Mouse (Mus musculus) kidney, embryonic 16.5 days (tissue): ENCODE results near the gene Ralgds. TPM values are rescaled to one million over a fixed set of nuclear protein-coding genes. Genes with fewer than 3 reads are reported as not detected.
A peak's percentile ranks its signal among the peaks of the same experiment; 100 is the strongest.

ENCODE experiments used
- ATAC-seq: fragments of 200-750 bp; cut with Nextera tagmentation; 2 replicates; pipeline ENCODE4 v1.8.0; 2017; ENCODE audit warnings: moderate TSS enrichment; ENCODE audit not compliant: low FRiP score, low TSS enrichment
- H3K27ac ChIP-seq: fragments of 300-500 bp; sonication (generic); 2 replicates; pipeline ENCODE4 v1.5.1; 2014; ENCODE audit warnings: low read length
- H3K27me3 ChIP-seq: fragments of 300-500 bp; sonication (generic); 2 replicates; pipeline ENCODE4 v1.6.1; 2014; ENCODE audit warnings: low read length, control low read depth, mixed read lengths; ENCODE audit not compliant: insufficient read depth
- H3K36me3 ChIP-seq: fragments of 300-500 bp; sonication (generic); 2 replicates; pipeline ENCODE4 v1.6.1; 2014; ENCODE audit warnings: low read length, control low read depth, mixed read lengths; ENCODE audit not compliant: insufficient read depth
- H3K4me1 ChIP-seq: fragments of 300-500 bp; sonication (generic); 2 replicates; pipeline ENCODE4 v1.6.1; 2014; ENCODE audit warnings: low read length, control low read depth, mixed read lengths; ENCODE audit not compliant: insufficient read depth
- H3K4me2 ChIP-seq: fragments of 300-500 bp; sonication (generic); replicated peaks from 2 replicates; pipeline ENCODE4 v1.6.1; 2014; ENCODE audit warnings: low read depth, low read length
- H3K4me3 ChIP-seq: fragments of 300-500 bp; sonication (generic); 2 replicates; pipeline ENCODE4 v1.5.1; 2014; ENCODE audit warnings: mild to moderate bottlenecking, low read length
- H3K9ac ChIP-seq: fragments of 300-500 bp; sonication (generic); replicated peaks from 2 replicates; pipeline ENCODE4 v1.6.1; 2014; ENCODE audit warnings: low read length
- H3K9me3 ChIP-seq: fragments of 300-500 bp; sonication (generic); 2 replicates; pipeline ENCODE4 v1.6.1; 2016; ENCODE audit warnings: low read length, control low read depth
- WGBS: fragments of 180-500 bp; shearing (Covaris S2); extraction: QIAGEN DNeasy Blood & Tissue Kit; methylation state at CpG from one replicate; pipeline ENCODE4 v1.1.7; 2014; 5-methylcytosine and 5-hydroxymethylcytosine counted together
- polyA plus RNA-seq: library from polyadenylated mRNA; unstranded; fragments of >200 nt; fragmentation: Nextera tagmentation; extraction: Ambion mirVana; gene quantifications from 2 replicates; pipeline ENCODE4 v1.2.1, GENCODE M21; 2015

The Ralgds gene
- polyA plus RNA-seq, 1 experiment from 2014 or later: 28.7 TPM

DNA sequence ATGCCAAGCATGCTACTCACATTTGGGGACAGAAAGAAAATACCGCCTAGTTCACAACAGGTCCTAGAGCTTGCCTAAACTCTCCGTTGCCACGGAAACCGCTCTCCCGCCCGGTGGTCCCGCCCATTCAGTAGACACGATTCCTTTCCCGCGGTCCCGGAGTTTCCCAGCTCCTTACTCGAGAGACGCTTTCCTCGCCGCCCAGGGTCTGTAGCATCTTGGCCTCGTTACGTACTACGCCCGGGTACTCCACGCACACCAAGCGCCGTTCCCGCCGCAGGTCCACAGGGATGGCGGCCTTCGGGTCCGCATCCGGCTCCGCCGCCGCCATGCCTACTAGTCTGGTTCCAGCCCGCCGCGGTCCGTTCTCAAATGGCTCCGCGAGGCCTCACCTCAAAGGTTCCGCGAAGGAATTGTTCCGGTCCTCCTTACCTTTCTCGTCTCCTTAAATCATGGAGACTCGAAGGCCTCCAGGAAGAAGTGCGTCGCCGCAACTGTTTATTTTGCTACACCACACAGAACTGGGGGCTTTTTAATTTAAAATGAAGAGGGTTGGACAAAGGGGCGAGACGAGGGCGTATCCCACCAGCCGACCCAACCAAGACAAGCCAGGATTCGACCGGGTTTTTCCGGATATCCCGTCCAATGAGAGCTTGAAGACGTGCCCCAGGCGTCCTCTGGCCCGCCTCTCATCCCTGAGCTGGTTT, 69.9 kb downstream of the Ralgds start:
- H3K9ac ChIP-seq: peak overlapping the region; percentile 85
- H3K27me3 ChIP-seq: peaks cover 4% of the 10 kb centered on the region; the same call in 1 of the 2 replicates
- peak overlapping the region; percentile 84 for H3K4me3 ChIP-seq
- WGBS: under 1% methylated on average over 56 of the region's 56 CpGs
- peak overlapping the region; percentile 77 for H3K4me2 ChIP-seq
- peaks cover 15% of the 10 kb centered on the region for H3K36me3 ChIP-seq
- H3K9me3 ChIP-seq: no peaks in the 10 kb centered on the region
- ATAC-seq: peak; percentile 90
- H3K4me1 ChIP-seq: peaks cover 12% of the 10 kb centered on the region
- H3K27ac ChIP-seq: peak overlapping the region; percentile 89

DNA sequence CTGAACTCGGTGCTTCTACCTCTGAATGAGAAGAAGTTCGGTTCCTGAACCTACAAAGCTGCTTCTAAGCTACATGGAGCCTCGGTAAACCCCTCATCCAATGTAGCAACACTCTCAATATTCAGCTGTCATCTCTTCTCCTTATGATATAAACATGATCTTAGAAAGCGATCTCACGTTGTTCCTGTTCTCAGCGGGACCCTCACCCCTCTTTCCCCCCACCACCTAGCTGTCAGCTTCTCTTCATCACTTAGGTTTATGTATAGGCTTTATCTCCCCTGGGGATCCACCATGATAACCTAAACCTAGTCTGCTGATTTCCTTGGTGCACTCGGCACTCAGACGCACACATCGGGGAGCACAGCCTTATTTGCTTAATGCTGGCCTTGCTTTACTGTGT, 70.7 kb downstream of the Ralgds start, which contains the start of gene Gtf3c5:
Gtf3c5 (minus strand) TSS at position 101 of the 400 bp plus-strand sequence.
- Histone ChIP-seq H3K27me3 (peaks cover 4% of the 10 kb centered on the region; the same call in 1 of the 2 replicates), H3K27ac (peak within 1 kb of the TSS; percentile 89), H3K4me3 (peak within 1 kb of the TSS; percentile 84), H3K36me3 (peaks cover 7% of the 10 kb centered on the region), H3K4me1 (peaks cover 12% of the 10 kb centered on the region), H3K9me3 (no peaks in the 10 kb centered on the region), H3K9ac (peak within 1 kb of the TSS; percentile 85), H3K4me2 (peak within 1 kb of the TSS; percentile 77)
- ATAC-seq: no peak
- 78% methylated on average over 9 of the region's 9 CpGs for WGBS

DNA sequence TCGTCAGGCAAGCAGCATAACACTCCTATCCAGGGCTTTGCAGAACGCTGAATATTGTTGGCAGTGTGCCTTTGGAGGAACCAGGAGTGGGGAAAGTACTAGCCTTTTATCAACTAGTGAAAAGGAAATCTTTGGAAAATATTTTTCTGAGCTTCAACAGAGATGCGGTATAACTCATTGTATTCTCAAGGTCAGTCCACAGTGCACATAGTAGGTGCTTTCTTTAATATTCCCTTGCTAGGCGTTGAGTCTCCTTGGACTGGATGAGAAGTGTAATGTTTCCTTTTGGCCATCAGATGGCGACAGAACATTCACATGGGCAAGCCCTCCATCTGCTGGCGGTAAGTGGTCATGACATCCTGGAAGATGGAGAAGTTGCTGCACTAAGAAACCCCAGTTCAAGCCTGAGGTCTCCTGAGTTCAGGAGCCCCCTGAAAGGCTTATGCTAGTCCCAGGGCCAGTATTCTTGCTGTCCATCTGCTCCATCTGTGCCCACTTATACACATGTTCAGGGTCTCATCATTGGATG, 72.2 kb downstream of the Ralgds start:
- H3K4me3 ChIP-seq: no peak overlapping the region
- WGBS: 20% methylated on average over 6 of the region's 6 CpGs
- peaks cover 12% of the 10 kb centered on the region for H3K4me1 ChIP-seq
- no peak overlapping the region for H3K9ac ChIP-seq
- no peak overlapping the region for H3K4me2 ChIP-seq
- peaks cover 4% of the 10 kb centered on the region; the same call in 1 of the 2 replicates for H3K27me3 ChIP-seq
- no peak for ATAC-seq
- no peaks in the 10 kb centered on the region; the same call in 1 of the 2 replicates for H3K36me3 ChIP-seq
- no peaks in the 10 kb centered on the region for H3K9me3 ChIP-seq
- H3K27ac ChIP-seq: no peak overlapping the region

DNA sequence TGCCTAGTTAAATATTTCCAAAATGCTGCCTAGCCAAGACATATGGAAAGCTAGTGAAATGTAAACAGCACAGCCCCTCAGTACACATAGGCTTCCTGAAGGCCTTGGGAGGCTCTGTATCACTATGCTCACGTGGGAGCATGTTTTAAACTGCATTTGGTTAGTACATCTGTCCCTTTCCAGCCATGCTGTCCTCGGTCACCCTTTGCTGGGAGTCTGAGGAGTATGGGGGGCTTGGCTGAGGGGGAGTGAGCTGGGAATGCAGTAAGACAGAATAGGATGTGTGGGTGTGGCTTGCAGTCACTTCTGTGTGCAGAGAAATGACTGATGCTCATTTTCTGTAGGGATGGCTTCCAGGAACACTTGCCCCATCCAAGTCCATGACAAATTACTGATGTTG, 72.8 kb downstream of the Ralgds start:
- Histone ChIP-seq H3K9me3 (no peaks in the 10 kb centered on the region), H3K27me3 (peaks cover 4% of the 10 kb centered on the region; the same call in 1 of the 2 replicates), H3K36me3 (no peaks in the 10 kb centered on the region; the same call in 1 of the 2 replicates), H3K4me3 (no peak overlapping the region), H3K9ac (no peak overlapping the region), H3K4me1 (peaks cover 12% of the 10 kb centered on the region), H3K27ac (no peak overlapping the region), H3K4me2 (no peak overlapping the region)
- WGBS: 37% methylated on average over 2 of the region's 2 CpGs
- ATAC-seq: no peak

DNA sequence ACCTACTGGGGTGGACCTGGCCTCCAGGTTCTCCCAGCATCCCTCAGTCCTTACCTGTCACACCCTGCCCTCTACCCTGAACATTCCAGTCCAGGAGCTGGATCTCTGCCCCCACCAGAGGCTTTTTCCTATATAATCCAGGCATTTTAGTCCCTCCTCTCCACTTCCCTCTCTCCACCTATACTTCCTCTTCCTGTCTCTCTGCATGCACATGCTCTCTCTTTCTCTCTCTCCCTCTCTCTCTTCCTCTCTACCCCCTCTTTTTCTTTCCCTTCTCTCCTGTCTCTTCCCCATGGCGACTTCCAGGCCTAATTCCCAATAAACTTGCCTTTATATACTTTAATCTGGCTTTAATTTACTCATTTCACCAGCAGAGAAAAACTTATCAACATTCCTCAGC, 75.6 kb downstream of the Ralgds start:
- 45% methylated on average over 1 of the region's 1 CpGs for WGBS
- Histone ChIP-seq H3K9ac (no peak overlapping the region), H3K4me3 (no peak overlapping the region), H3K27me3 (peaks cover 4% of the 10 kb centered on the region; the same call in 1 of the 2 replicates), H3K36me3 (no peaks in the 10 kb centered on the region), H3K4me1 (peaks cover under 1% of the 10 kb centered on the region; the same call in 1 of the 2 replicates), H3K9me3 (no peaks in the 10 kb centered on the region), H3K4me2 (no peak overlapping the region), H3K27ac (no peak overlapping the region)
- ATAC-seq: no peak

DNA sequence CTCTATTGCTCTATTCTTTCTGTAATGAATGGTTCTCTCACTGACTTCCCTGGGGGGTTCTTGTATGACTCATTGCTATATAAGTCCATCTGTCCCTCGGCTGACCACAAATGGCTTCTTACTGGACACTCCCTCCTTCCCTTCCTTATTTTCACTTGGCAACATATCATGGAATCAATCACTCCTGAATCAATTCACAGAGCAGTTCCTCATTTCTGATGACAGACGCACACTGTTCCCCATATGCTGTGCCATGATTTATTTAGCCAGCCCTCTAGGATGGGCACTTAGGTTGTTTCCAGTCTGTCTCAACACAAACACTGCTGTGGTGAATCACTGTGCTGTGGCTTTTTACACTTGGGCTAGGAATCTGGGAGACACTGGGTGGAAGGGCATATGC, 78.6 kb downstream of the Ralgds start:
- Histone ChIP-seq H3K9ac (no peak overlapping the region), H3K4me1 (no peaks in the 10 kb centered on the region), H3K36me3 (no peaks in the 10 kb centered on the region), H3K9me3 (no peaks in the 10 kb centered on the region), H3K4me3 (no peak overlapping the region), H3K4me2 (no peak overlapping the region), H3K27me3 (peaks cover 3% of the 10 kb centered on the region; the same call in 1 of the 2 replicates), H3K27ac (no peak overlapping the region)
- 70% methylated on average over 2 of the region's 2 CpGs for WGBS
- ATAC-seq: no peak

DNA sequence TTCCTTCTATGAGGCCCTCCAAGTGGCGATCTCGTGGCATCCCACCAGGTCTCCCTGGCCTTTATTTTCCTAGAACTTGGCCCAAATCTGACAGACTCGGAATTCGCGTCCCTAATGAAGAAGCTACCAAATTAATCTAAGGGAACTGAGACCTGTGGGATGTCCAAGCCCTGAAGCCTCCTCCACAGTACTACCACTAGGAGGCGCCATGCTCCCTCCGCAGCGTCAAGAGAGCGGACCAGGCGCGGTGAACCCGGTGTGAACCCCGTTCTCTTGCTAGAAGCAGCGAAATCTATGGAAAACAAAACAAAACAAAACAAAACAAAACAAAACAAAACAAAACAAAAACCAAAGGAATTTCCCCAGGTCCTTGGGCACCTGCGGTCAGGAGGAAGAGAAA, 79.9 kb downstream of the Ralgds start:
- 6% methylated on average over 15 of the region's 15 CpGs for WGBS
- no peak overlapping the region for H3K27ac ChIP-seq
- ATAC-seq: no peak
- 0 out of 2 replicates have a peak, but pooled peaks cover 2% of the 10 kb centered on the region for H3K9me3 ChIP-seq
- H3K4me2 ChIP-seq: no peak overlapping the region; the same call in 1 of the 2 replicates
- H3K36me3 ChIP-seq: no peaks in the 10 kb centered on the region
- no peak overlapping the region for H3K4me3 ChIP-seq
- H3K9ac ChIP-seq: no peak overlapping the region
- H3K4me1 ChIP-seq: no peaks in the 10 kb centered on the region
- no peaks in the 10 kb centered on the region for H3K27me3 ChIP-seq

DNA sequence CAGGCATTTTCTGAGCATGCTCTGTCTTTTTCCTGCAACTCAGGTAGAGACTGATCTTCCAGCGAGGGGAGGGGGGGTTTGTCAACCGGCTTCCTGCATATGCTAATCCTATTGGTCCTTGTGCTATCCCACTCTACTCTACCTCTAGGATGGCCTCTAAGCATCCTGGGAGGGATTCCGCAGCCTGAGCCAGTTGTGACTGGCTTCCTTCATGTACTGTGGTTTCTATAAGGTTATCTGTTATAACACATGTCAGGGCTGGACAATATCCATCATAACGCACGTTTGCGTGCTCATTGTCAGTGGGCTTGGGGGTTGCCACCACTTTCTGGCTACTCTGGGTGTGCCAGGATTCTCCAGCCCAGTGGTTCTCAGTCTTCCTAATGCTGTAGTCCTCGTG, 83.1 kb downstream of the Ralgds start:
- Histone ChIP-seq H3K4me1 (no peaks in the 10 kb centered on the region), H3K27me3 (no peaks in the 10 kb centered on the region), H3K27ac (no peak overlapping the region), H3K9me3 (0 out of 2 replicates have a peak, but pooled peaks cover 2% of the 10 kb centered on the region), H3K4me2 (no peak overlapping the region), H3K4me3 (no peak overlapping the region), H3K36me3 (no peaks in the 10 kb centered on the region), H3K9ac (no peak overlapping the region)
- ATAC-seq: no peak
- WGBS: 76% methylated on average over 7 of the region's 7 CpGs

DNA sequence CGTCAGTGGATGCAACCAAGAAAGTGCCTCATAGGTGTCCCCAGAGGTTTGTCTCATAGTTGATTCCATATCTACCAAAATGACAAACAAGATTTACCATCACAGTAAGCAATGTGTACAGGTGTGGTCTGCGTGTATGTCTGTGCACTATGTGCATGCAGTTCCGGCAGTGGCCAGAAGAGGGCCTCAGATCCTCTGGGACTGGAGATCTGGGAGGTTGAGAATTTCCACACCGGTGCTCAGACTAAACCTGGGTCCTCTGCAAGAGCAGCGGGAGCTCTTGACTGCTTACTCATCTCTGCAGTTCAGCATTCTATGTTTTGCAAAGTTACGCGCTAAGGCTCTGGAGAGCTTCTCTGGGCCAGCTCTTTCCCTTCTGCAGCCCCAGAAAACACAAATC, 84.1 kb downstream of the Ralgds start:
- Histone ChIP-seq H3K27me3 (no peaks in the 10 kb centered on the region), H3K4me1 (no peaks in the 10 kb centered on the region), H3K27ac (no peak overlapping the region), H3K36me3 (no peaks in the 10 kb centered on the region), H3K9ac (no peak overlapping the region), H3K4me2 (no peak overlapping the region), H3K4me3 (no peak overlapping the region), H3K9me3 (0 out of 2 replicates have a peak, but pooled peaks cover 2% of the 10 kb centered on the region)
- WGBS: 94% methylated on average over 7 of the region's 7 CpGs
- ATAC-seq: no peak
